12 mouse cellular contexts compared by ENCODE assay signal in genomic region chr12:3844335-3844734, GRCm38 (mm10). TPM values are rescaled to one million over a fixed set of nuclear protein-coding genes. Genes with fewer than 3 reads are reported as not detected.
DNase-seq lines count a peak whose midpoint lies in the region; ATAC-seq and TF ChIP-seq lines count a peak whose summit lies in the region.
"Had no signal": no experiment of that assay in that cellular context is flagged by ENCODE, and none has a peak within 500 bp of the region (broad histone marks: within the 10 kb centered on the region; RNA-seq: fewer than 3 reads in every experiment).

No protein-coding gene starts in this region.

- no peak overlapping the region for H3K4me3 ChIP-seq in heart, embryonic 11.5 days (ENCODE audit: low read depth, low read length)
- no peak overlapping the region for H3K4me3 ChIP-seq in lung, postnatal 0 days (ENCODE audit: low read depth, low read length)
- H3K4me3 ChIP-seq in intestine, postnatal 0 days (ENCODE audit: low read depth, low read length): no peak overlapping the region
- no peak overlapping the region for H3K4me3 ChIP-seq in stomach, embryonic 15.5 days (replicated peaks)
- H3K4me3 ChIP-seq: megakaryocyte, embryonic 14.5 days had no signal

- no peak for ATAC-seq in heart, embryonic 11.5 days (replicated peaks; ENCODE audit: insufficient number of reproducible peaks, low FRiP score, low TSS enrichment)
- peak; percentile 25; the same call in 1 of the 2 replicates for ATAC-seq in lung, postnatal 0 days
- peak; percentile 50 for ATAC-seq in intestine, postnatal 0 days
- ATAC-seq in stomach, embryonic 15.5 days (ENCODE audit: insufficient read depth, low FRiP score, low read depth): peak; percentile 31; the same call in 1 of the 2 replicates

- H3K9ac ChIP-seq in heart, embryonic 11.5 days (ENCODE audit: low read depth, low read length): no peak overlapping the region
- H3K9ac ChIP-seq in lung, postnatal 0 days (replicated peaks; ENCODE audit: low read depth): no peak overlapping the region
- no peak overlapping the region for H3K9ac ChIP-seq in intestine, postnatal 0 days (ENCODE audit: low read depth, low read length)
- H3K9ac ChIP-seq in stomach, embryonic 15.5 days: no peak overlapping the region

- no peaks in the 10 kb centered on the region for H3K9me3 ChIP-seq in heart, embryonic 11.5 days (replicated peaks; ENCODE audit: control insufficient read depth, low read length)
- H3K9me3 ChIP-seq in lung, postnatal 0 days (ENCODE audit: low read length): no peaks in the 10 kb centered on the region
- no peaks in the 10 kb centered on the region for H3K9me3 ChIP-seq in intestine, postnatal 0 days (ENCODE audit: control insufficient read depth)
- H3K9me3 ChIP-seq in stomach, embryonic 15.5 days: no peaks in the 10 kb centered on the region

- peaks cover 10% of the 10 kb centered on the region; the same call in 1 of the 2 replicates for H3K36me3 ChIP-seq in heart, embryonic 11.5 days (ENCODE audit: control insufficient read depth, insufficient read depth, low read length)
- H3K36me3 ChIP-seq in lung, postnatal 0 days (ENCODE audit: insufficient read depth, low read length): 0 out of 2 replicates have a peak, but pooled peaks cover 16% of the 10 kb centered on the region
- H3K36me3 ChIP-seq in intestine, postnatal 0 days (ENCODE audit: control insufficient read depth, insufficient read depth): peaks cover 35% of the 10 kb centered on the region
- H3K36me3 ChIP-seq in stomach, embryonic 15.5 days: peaks cover 15% of the 10 kb centered on the region

- 64% methylated on average over 5 of the region's 5 CpGs for WGBS in heart, embryonic 11.5 days (ENCODE audit: insufficient replicate concordance)
- WGBS in lung, postnatal 0 days: 69% methylated on average over 5 of the region's 5 CpGs
- WGBS in intestine, postnatal 0 days: 55% methylated on average over 5 of the region's 5 CpGs
- WGBS in stomach, embryonic 15.5 days: 61% methylated on average over 5 of the region's 5 CpGs

- H3K27ac ChIP-seq in heart, embryonic 11.5 days (ENCODE audit: low read depth, low read length): peak overlapping the region; percentile 57
- no peak overlapping the region for H3K27ac ChIP-seq in lung, postnatal 0 days (ENCODE audit: low read length)
- H3K27ac ChIP-seq in intestine, postnatal 0 days (ENCODE audit: low read depth, low read length): no peak overlapping the region
- H3K27ac ChIP-seq in stomach, embryonic 15.5 days: peak overlapping the region; percentile 73

- no peaks in the 10 kb centered on the region for H3K27me3 ChIP-seq in heart, embryonic 11.5 days (ENCODE audit: control insufficient read depth, insufficient read depth, low read length)
- H3K27me3 ChIP-seq in lung, postnatal 0 days (replicated peaks; ENCODE audit: insufficient read depth, low read length): no peaks in the 10 kb centered on the region
- no peaks in the 10 kb centered on the region for H3K27me3 ChIP-seq in intestine, postnatal 0 days (replicated peaks; ENCODE audit: control insufficient read depth, insufficient read depth, low read length)
- no peaks in the 10 kb centered on the region for H3K27me3 ChIP-seq in stomach, embryonic 15.5 days (replicated peaks)
- H3K27me3 ChIP-seq: megakaryocyte, embryonic 14.5 days had no signal

- TF ChIP-seq CTCF in lung, postnatal 0 days (IDR thresholded peaks at IDR 0.05): no peak
- no peak for TF ChIP-seq CTCF in intestine, postnatal 0 days (IDR thresholded peaks at IDR 0.05; ENCODE audit: low read depth)

- no peak for DNase-seq in heart, postnatal 10 days
- no peak for DNase-seq in lung, postnatal 0 days (ENCODE audit: low spot score)
- DNase-seq in lung, postnatal 36 days: no peak
- DNase-seq in thymus, postnatal 25 days: no peak
- no peak for DNase-seq in left cerebral cortex, postnatal 4 days
- DNase-seq: adrenal gland, postnatal 36 days; cerebellum, postnatal 14 days; right cerebral cortex, postnatal 14 days had no signal

- peaks cover 22% of the 10 kb centered on the region for H3K4me1 ChIP-seq in heart, embryonic 11.5 days (ENCODE audit: control insufficient read depth, insufficient read depth, low read length)
- peaks cover 8% of the 10 kb centered on the region; the same call in 1 of the 2 replicates for H3K4me1 ChIP-seq in lung, postnatal 0 days (ENCODE audit: insufficient read depth, low read depth, low read length)
- peaks cover 9% of the 10 kb centered on the region for H3K4me1 ChIP-seq in intestine, postnatal 0 days (replicated peaks; ENCODE audit: control insufficient read depth, insufficient read depth, low read length)
- peaks cover 20% of the 10 kb centered on the region for H3K4me1 ChIP-seq in stomach, embryonic 15.5 days

- H3K4me2 ChIP-seq in heart, embryonic 11.5 days: no peak overlapping the region
- H3K4me2 ChIP-seq in lung, postnatal 0 days (replicated peaks; ENCODE audit: low read depth, low read length): no peak overlapping the region
- no peak overlapping the region for H3K4me2 ChIP-seq in intestine, postnatal 0 days (replicated peaks; ENCODE audit: low read depth)
- no peak overlapping the region for H3K4me2 ChIP-seq in stomach, embryonic 15.5 days

- no peak for TF ChIP-seq EP300 in lung, postnatal 0 days (IDR thresholded peaks at IDR 0.05)

- intact Hi-C loops in heart, postnatal 10 days (cut with DNase I): no loop called here
- intact Hi-C loops in left cerebral cortex, postnatal 4 days (cut with DNase I): no loop called here

RNA-seq across cellular contexts. Expression of gene Dnmt3a, which starts 38.5 kb away (rescaled TPM):
- polyA plus RNA-seq in heart, embryonic 11.5 days (2014; fragmentation: Nextera tagmentation; extraction: Ambion mirVana): 55.1 and 60.1 TPM in 2 replicates
- total RNA-seq in heart, postnatal 10 days (2021): 100 to 1,000 TPM; 105 to 121 TPM
- 60.3 and 74.8 TPM in 2 replicates for polyA plus RNA-seq in lung, postnatal 0 days (2015; fragmentation: Nextera tagmentation; extraction: Ambion mirVana)
- polyA plus RNA-seq in intestine, postnatal 0 days (2015; fragmentation: Nextera tagmentation; extraction: Ambion mirVana): 33.9 and 42.2 TPM in 2 replicates
- 126 and 133 TPM in 2 replicates for polyA plus RNA-seq in stomach, embryonic 15.5 days (2015; fragmentation: Nextera tagmentation; extraction: Ambion mirVana)
- 100 to 1,000 TPM; 184 to 206 TPM for total RNA-seq in left cerebral cortex, postnatal 4 days (2021)

Comparison
In these comparisons a context has a peak if more than half of its experiments do, and no peak if none do; other contexts are left out.
1. H3K27ac ChIP-seq: peak in heart, embryonic 11.5 days (single experiment) and stomach, embryonic 15.5 days (single experiment); none in lung, postnatal 0 days (single experiment) and intestine, postnatal 0 days (single experiment).